In genomic region chr16:25549542-25550110, GRCm38 (mm10) we compare ENCODE assay signal across 15 mouse cellular contexts.
"Had no signal": no experiment of that assay in that cellular context is flagged by ENCODE, and none has a peak within 500 bp of the region (broad histone marks: within the 10 kb centered on the region; RNA-seq: fewer than 3 reads in every experiment).

No protein-coding gene starts in this region.

- H3K4me1 ChIP-seq: limb, embryonic 13.5 days; neural tube, embryonic 15.5 days had no signal

- DNase-seq: kidney, postnatal 4 days; left cerebral cortex, postnatal 4 days; lung, adult 18-20 months; midbrain, embryonic 14.5 days; right cerebral cortex, postnatal 4 days; spleen, adult 18-20 months; thymus, adult 18-20 months; thymus, postnatal 14 days had no signal

- H3K36me3 ChIP-seq: limb, embryonic 13.5 days; neural tube, embryonic 15.5 days had no signal

- ATAC-seq: inflammation-experienced regulatory T-cells, adult 6 months; intestine, postnatal 0 days had no signal

- H3K27ac ChIP-seq: layer of hippocampus, adult 2 months; limb, embryonic 13.5 days; liver, embryonic 14.5 days; neural tube, embryonic 15.5 days had no signal

- H3K4me2 ChIP-seq: limb, embryonic 13.5 days; neural tube, embryonic 15.5 days had no signal

- H3K4me3 ChIP-seq: layer of hippocampus, adult 2 months; limb, embryonic 13.5 days; myocyte; neural tube, embryonic 15.5 days had no signal

- H3K27me3 ChIP-seq: limb, embryonic 13.5 days; neural tube, embryonic 15.5 days had no signal

- H3K9ac ChIP-seq: limb, embryonic 13.5 days; liver, embryonic 14.5 days; neural tube, embryonic 15.5 days had no signal

- H3K9me3 ChIP-seq: limb, embryonic 13.5 days; neural tube, embryonic 15.5 days had no signal
